Comparison of ENCODE assay signal across 19 mouse cellular contexts in the genomic region with DNA sequence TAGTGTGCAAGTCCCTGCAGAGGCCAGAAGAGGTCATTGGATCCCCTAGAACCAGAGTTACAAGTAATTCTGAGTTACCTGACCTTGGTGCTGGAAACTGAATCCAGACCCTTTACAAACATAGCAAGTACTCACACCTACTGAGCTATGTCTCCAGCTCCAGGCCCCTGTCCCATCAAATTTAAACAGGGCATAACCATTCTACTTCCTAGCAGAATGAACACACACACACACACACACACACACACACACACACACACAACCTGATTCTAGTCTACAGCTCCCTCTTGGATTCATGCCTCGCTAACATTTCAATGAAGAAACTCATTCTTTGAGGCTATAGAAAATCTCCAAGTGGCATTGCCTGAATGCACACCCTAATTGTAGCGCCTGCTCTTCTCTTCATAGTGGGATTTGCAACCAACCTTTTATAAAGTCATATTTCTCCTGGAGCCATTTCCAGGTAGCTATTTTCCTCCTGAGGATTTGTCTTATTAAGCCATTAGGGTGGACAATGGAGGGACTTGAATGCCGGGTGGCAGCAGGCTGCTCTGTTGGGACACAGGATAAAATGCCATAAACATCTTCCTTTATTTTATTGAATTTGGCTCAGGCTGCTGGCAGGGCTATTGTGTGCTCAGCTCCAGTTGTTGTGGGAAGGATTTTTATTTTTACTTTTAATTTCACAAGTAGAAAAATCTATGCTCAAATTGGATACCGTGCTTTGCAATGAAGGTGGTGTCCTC.
DNase-seq lines count a peak whose midpoint lies in the region; ATAC-seq and TF ChIP-seq lines count a peak whose summit lies in the region.
"Had no signal": no experiment of that assay in that cellular context is flagged by ENCODE, and none has a peak within 500 bp of the region (broad histone marks: within the 10 kb centered on the region; RNA-seq: fewer than 3 reads in every experiment).

No protein-coding gene starts in this region.

- TF ChIP-seq POLR2A in CH12.LX (IDR thresholded peaks at IDR 0.05; ENCODE audit: low read depth, low read length) = no peak

- H3K4me2 ChIP-seq in forebrain, embryonic 15.5 days (replicated peaks) = no peak overlapping the region
- H3K4me2 ChIP-seq in hindbrain, embryonic 15.5 days = no peak overlapping the region
- H3K4me2 ChIP-seq in hindbrain, embryonic 12.5 days (replicated peaks) = no peak overlapping the region
- H3K4me2 ChIP-seq in CH12.LX (ENCODE audit: insufficient read depth, low read depth, poor library complexity, severe bottlenecking) = no peak overlapping the region
- no peak overlapping the region for H3K4me2 ChIP-seq in midbrain, postnatal 0 days (ENCODE audit: low read depth, low read length, poor library complexity, severe bottlenecking)
- H3K4me2 ChIP-seq: heart, embryonic 13.5 days; kidney, embryonic 15.5 days; limb, embryonic 12.5 days; liver, embryonic 13.5 days; lung, embryonic 15.5 days had no signal

- no peak for TF ChIP-seq EP300 in CH12.LX (IDR thresholded peaks at IDR 0.05; ENCODE audit: low read length)

- WGBS in forebrain, embryonic 15.5 days = 36% methylated on average over 4 of the region's 4 CpGs
- WGBS in forebrain, embryonic 10.5 days = 73% methylated on average over 4 of the region's 4 CpGs
- 53% methylated on average over 4 of the region's 4 CpGs for WGBS in hindbrain, embryonic 15.5 days
- 82% methylated on average over 4 of the region's 4 CpGs for WGBS in hindbrain, embryonic 12.5 days
- 51% methylated on average over 4 of the region's 4 CpGs for WGBS in midbrain, postnatal 0 days

- peak overlapping the region; percentile 3; the same call in 1 of the 2 replicates for H3K27ac ChIP-seq in forebrain, embryonic 15.5 days (replicated peaks)
- no peak overlapping the region for H3K27ac ChIP-seq in forebrain, embryonic 10.5 days
- H3K27ac ChIP-seq in hindbrain, embryonic 15.5 days (replicated peaks) = 0 out of 2 replicates have a peak overlapping the region, but pooled peaks have one; percentile 12
- no peak overlapping the region for H3K27ac ChIP-seq in hindbrain, embryonic 12.5 days
- no peak overlapping the region for H3K27ac ChIP-seq in CH12.LX (ENCODE audit: insufficient read depth, low read depth)
- no peak overlapping the region for H3K27ac ChIP-seq in midbrain, postnatal 0 days (ENCODE audit: low read depth, low read length)
- H3K27ac ChIP-seq: heart, embryonic 13.5 days; kidney, embryonic 15.5 days; limb, embryonic 12.5 days; liver, embryonic 13.5 days; lung, embryonic 15.5 days; macrophage had no signal

- no peak overlapping the region for H3K4me3 ChIP-seq in forebrain, embryonic 15.5 days
- no peak overlapping the region for H3K4me3 ChIP-seq in forebrain, embryonic 10.5 days
- no peak overlapping the region for H3K4me3 ChIP-seq in hindbrain, embryonic 15.5 days
- no peak overlapping the region for H3K4me3 ChIP-seq in hindbrain, embryonic 12.5 days
- H3K4me3 ChIP-seq in CH12.LX (replicated peaks in 1 of 3; ENCODE audit: low read depth in 2 of 3, low read length in 2 of 3, poor library complexity in 1 of 3) = no peak overlapping the region
- no peak overlapping the region for H3K4me3 ChIP-seq in midbrain, postnatal 0 days (ENCODE audit: low read depth, low read length)
- H3K4me3 ChIP-seq: heart, embryonic 13.5 days; kidney, embryonic 15.5 days; limb, embryonic 12.5 days; liver, embryonic 13.5 days; lung, embryonic 15.5 days had no signal

- peak; percentile 19 for TF ChIP-seq RAD21 in CH12.LX (IDR thresholded peaks at IDR 0.05; ENCODE audit: low read depth, low read length)

- in situ Hi-C loops in CH12.LX (cut with MboI; ENCODE audit: low pct_ligation_motif_present, low pct_unique_long_range_greater_than_20kb, low sequenced_read_pairs) = no loop called here

- H3K36me3 ChIP-seq in forebrain, embryonic 15.5 days = no peaks in the 10 kb centered on the region
- H3K36me3 ChIP-seq in forebrain, embryonic 10.5 days (replicated peaks) = 0 out of 2 replicates have a peak, but pooled peaks cover 3% of the 10 kb centered on the region
- H3K36me3 ChIP-seq in hindbrain, embryonic 15.5 days = no peaks in the 10 kb centered on the region; the same call in 1 of the 2 replicates
- H3K36me3 ChIP-seq in hindbrain, embryonic 12.5 days = no peaks in the 10 kb centered on the region
- no peaks in the 10 kb centered on the region for H3K36me3 ChIP-seq in CH12.LX (replicated peaks in 1 of 2; ENCODE audit: control insufficient read depth in 1 of 2, insufficient read depth in 1 of 2, low read length in 1 of 2)
- no peaks in the 10 kb centered on the region for H3K36me3 ChIP-seq in midbrain, postnatal 0 days (ENCODE audit: insufficient read depth, low read length)
- H3K36me3 ChIP-seq: kidney, embryonic 15.5 days; limb, embryonic 12.5 days; liver, embryonic 13.5 days; lung, embryonic 15.5 days had no signal

- dilution Hi-C loops in CH12.LX (cut with MboI; ENCODE audit: extremely low pct_ligation_motif_present, extremely low pct_unique_long_range_greater_than_20kb, low sequenced_read_pairs) = no loop called here

- no peak for DNase-seq in forebrain, embryonic 10.5 days (ENCODE audit: extremely low spot score, low spot score)
- DNase-seq in CH12.LX (ENCODE audit: extremely low read depth) = no peak
- peak; percentile 20 for DNase-seq in midbrain, postnatal 0 days (ENCODE audit: low spot score)
- no peak for DNase-seq in right cerebral cortex, postnatal 4 days
- DNase-seq: adrenal gland, adult 2 months; cerebellum, adult 9-10 months; gastrocnemius, postnatal 36 days; heart, postnatal 36 days; liver, embryonic 13.5 days; thymus, postnatal 25 days had no signal

- no peak overlapping the region for H3K9ac ChIP-seq in forebrain, embryonic 15.5 days (replicated peaks)
- H3K9ac ChIP-seq in hindbrain, embryonic 15.5 days = no peak overlapping the region
- no peak overlapping the region for H3K9ac ChIP-seq in hindbrain, embryonic 12.5 days
- H3K9ac ChIP-seq in CH12.LX (ENCODE audit: insufficient read depth, low read depth) = no peak overlapping the region
- no peak overlapping the region for H3K9ac ChIP-seq in midbrain, postnatal 0 days (replicated peaks; ENCODE audit: low read length, poor library complexity, severe bottlenecking)
- H3K9ac ChIP-seq: heart, embryonic 13.5 days; kidney, embryonic 15.5 days; limb, embryonic 12.5 days; liver, embryonic 13.5 days; lung, embryonic 15.5 days had no signal

- peak in 1 of 2 experiments; percentile 27; a peak in 1 of 4 replicates for TF ChIP-seq CTCF in CH12.LX (conservative IDR thresholded peaks at IDR 0.05 in 1 of 2, IDR thresholded peaks at IDR 0.05 in 1 of 2; ENCODE audit: low read depth in 2 of 2, low read length in 2 of 2)
- peak; percentile 14; the same call in 1 of the 2 replicates for TF ChIP-seq CTCF in midbrain, postnatal 0 days (IDR thresholded peaks at IDR 0.05)

- H3K79me2 ChIP-seq in CH12.LX (replicated peaks; ENCODE audit: control insufficient read depth, extremely low read depth, insufficient read depth, poor library complexity, severe bottlenecking) = no peaks in the 10 kb centered on the region

- H3K27me3 ChIP-seq in forebrain, embryonic 15.5 days = no peaks in the 10 kb centered on the region
- peaks cover 7% of the 10 kb centered on the region; the same call in 1 of the 2 replicates for H3K27me3 ChIP-seq in forebrain, embryonic 10.5 days (ENCODE audit: poor library complexity, severe bottlenecking)
- H3K27me3 ChIP-seq in hindbrain, embryonic 15.5 days = no peaks in the 10 kb centered on the region
- H3K27me3 ChIP-seq in hindbrain, embryonic 12.5 days = no peaks in the 10 kb centered on the region
- H3K27me3 ChIP-seq in CH12.LX (replicated peaks) = no peaks in the 10 kb centered on the region
- H3K27me3 ChIP-seq in midbrain, postnatal 0 days (ENCODE audit: insufficient read depth, low read length) = no peaks in the 10 kb centered on the region
- H3K27me3 ChIP-seq: heart, embryonic 13.5 days; kidney, embryonic 15.5 days; limb, embryonic 12.5 days; liver, embryonic 13.5 days; lung, embryonic 15.5 days had no signal

- H3K9me3 ChIP-seq in forebrain, embryonic 15.5 days = no peaks in the 10 kb centered on the region; the same call in 1 of the 2 replicates
- peaks cover 14% of the 10 kb centered on the region for H3K9me3 ChIP-seq in forebrain, embryonic 10.5 days
- no peaks in the 10 kb centered on the region for H3K9me3 ChIP-seq in hindbrain, embryonic 15.5 days
- 0 out of 2 replicates have a peak, but pooled peaks cover 10% of the 10 kb centered on the region for H3K9me3 ChIP-seq in hindbrain, embryonic 12.5 days (replicated peaks)
- H3K9me3 ChIP-seq in CH12.LX (replicated peaks; ENCODE audit: low read length) = peaks cover 8% of the 10 kb centered on the region
- no peaks in the 10 kb centered on the region; the same call in 1 of the 2 replicates for H3K9me3 ChIP-seq in midbrain, postnatal 0 days (ENCODE audit: low read length)
- H3K9me3 ChIP-seq: kidney, embryonic 15.5 days; liver, embryonic 13.5 days; lung, embryonic 15.5 days had no signal

- no peak for ATAC-seq in forebrain, embryonic 15.5 days (replicated peaks)
- 0 out of 2 replicates have a peak, but pooled peaks have one; percentile 17 for ATAC-seq in hindbrain, embryonic 15.5 days (ENCODE audit: low FRiP score, low read depth)
- no peak for ATAC-seq in hindbrain, embryonic 12.5 days (ENCODE audit: low FRiP score)
- ATAC-seq in midbrain, postnatal 0 days (ENCODE audit: low FRiP score) = no peak
- ATAC-seq: intestine, embryonic 16.5 days had no signal

- H3K4me1 ChIP-seq in forebrain, embryonic 15.5 days = peaks cover 7% of the 10 kb centered on the region
- peaks cover 8% of the 10 kb centered on the region for H3K4me1 ChIP-seq in forebrain, embryonic 10.5 days
- peaks cover 9% of the 10 kb centered on the region for H3K4me1 ChIP-seq in hindbrain, embryonic 15.5 days (replicated peaks)
- no peaks in the 10 kb centered on the region for H3K4me1 ChIP-seq in hindbrain, embryonic 12.5 days
- no peaks in the 10 kb centered on the region for H3K4me1 ChIP-seq in CH12.LX (ENCODE audit: control insufficient read depth in 1 of 2, insufficient read depth in 2 of 2)
- H3K4me1 ChIP-seq in midbrain, postnatal 0 days (ENCODE audit: insufficient read depth, low read length) = no peaks in the 10 kb centered on the region
- H3K4me1 ChIP-seq: kidney, embryonic 15.5 days; liver, embryonic 13.5 days; lung, embryonic 15.5 days had no signal

TF ChIP-seq in CH12.LX, 34 proteins besides CTCF, POLR2A, EP300 and RAD21 (continues in another document):
- TF ChIP-seq ELF1 (IDR thresholded peaks at IDR 0.05; ENCODE audit: low read depth, low read length) = no peak
- TF ChIP-seq ZMIZ1 (IDR thresholded peaks at IDR 0.05; ENCODE audit: low read depth, low read length) = no peak
- TF ChIP-seq ETS1 (conservative IDR thresholded peaks at IDR 0.05; ENCODE audit: low read depth, low read length) = no peak
- no peak for TF ChIP-seq HCFC1 (IDR thresholded peaks at IDR 0.05; ENCODE audit: low read depth, low read length)
- TF ChIP-seq USF2 (conservative IDR thresholded peaks at IDR 0.05; ENCODE audit: low read depth, low read length) = no peak
- TF ChIP-seq ZNF384 (IDR thresholded peaks at IDR 0.05; ENCODE audit: low read depth, low read length) = no peak
- no peak for TF ChIP-seq KAT2A (IDR thresholded peaks at IDR 0.05; ENCODE audit: insufficient replicate concordance, low read length)
- TF ChIP-seq MYC (IDR thresholded peaks at IDR 0.05; ENCODE audit: low read depth, low read length) = no peak
- TF ChIP-seq CHD2 (IDR thresholded peaks at IDR 0.05; ENCODE audit: low read length) = no peak
- no peak for TF ChIP-seq PAX5 (IDR thresholded peaks at IDR 0.05; ENCODE audit: low read length)

Comparison
In these comparisons a context has a peak if more than half of its experiments do, and no peak if none do; other contexts are left out.
1. H3K27ac ChIP-seq: peak in forebrain, embryonic 15.5 days (single experiment) and hindbrain, embryonic 15.5 days (single experiment); none in forebrain, embryonic 10.5 days (single experiment), hindbrain, embryonic 12.5 days (single experiment), CH12.LX (single experiment) and midbrain, postnatal 0 days (single experiment).